Mouse (Mus musculus): ENCODE data around the gene Ank.
A peak's percentile ranks its signal among the peaks of the same experiment; 100 is the strongest.

The Ank gene

DNA sequence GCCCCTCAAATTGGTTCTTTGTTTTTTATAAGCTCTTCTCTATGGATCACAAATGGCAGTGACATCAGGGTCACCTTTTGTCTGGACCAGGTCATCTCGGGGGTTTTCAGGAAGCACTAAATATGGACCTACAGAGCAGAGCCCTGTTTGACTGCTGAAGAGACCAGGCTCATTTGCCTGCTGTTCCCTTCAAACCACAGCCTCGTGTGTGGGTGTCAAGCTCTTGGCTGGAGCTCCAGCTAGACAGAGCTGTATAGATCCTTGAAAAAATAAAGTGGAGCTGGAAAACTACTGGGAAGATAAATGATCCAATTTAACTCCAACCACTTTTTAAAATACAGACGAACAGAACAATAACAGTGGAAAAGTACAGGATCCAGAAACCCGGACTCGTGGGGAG is 70.3 kb downstream of the Ank start:
- DNase-seq (ENCODE audit: low read depth, low spot score) = no peak

DNA sequence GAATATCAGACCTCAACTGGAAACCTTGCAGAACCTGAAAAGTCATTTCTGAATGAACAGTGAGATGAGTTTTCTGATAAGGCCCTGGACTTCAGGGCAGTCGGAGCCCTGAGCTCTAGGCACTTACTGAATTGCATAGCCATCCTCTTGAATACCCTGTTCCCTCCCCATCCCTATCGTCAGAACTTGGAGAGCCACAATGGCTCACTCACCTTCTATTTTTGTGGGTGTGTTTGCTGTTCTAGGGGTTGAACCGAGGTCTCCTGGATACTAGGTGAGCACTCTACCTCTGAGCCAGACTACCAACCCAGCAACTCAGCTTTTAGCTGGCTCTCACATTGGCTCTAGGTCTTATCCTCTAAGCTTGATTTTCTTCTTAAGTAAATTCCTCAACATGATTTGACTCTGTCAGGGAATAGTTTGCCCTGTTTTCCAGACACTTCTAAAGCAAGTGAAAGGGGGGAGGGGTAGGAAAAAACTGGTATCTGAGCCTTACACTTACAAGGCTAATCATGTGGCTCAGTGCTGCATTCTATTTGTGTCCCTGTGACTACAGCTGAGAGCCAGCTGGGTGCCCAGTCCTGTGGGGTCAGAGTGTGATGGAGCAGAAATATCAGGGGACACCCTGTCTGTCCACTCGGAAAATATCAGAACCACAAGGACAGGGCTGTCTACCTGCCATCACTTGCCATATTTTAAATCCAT is 71.2 kb downstream of the Ank start:
- peak; percentile 89 for DNase-seq (ENCODE audit: low read depth, low spot score)

DNA sequence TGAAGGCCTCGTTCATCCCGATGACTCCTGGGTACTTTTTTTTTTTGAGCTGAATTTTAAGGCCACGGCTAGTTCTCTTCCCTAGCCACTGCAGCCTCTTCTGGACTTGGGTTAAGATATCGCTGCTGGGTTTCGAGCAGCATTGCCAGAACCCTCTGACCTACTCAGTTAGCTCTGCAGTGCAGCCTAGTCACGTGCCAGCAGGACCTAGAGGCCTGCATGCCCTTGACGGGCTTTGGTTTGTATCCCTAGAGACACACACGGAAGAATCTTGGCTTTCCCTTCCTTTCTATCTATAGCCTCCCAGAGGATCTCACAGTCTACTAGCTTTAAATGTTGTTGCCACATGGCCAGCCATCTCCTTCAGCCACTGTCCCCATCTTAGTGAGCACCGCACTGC is 73.3 kb downstream of the Ank start:
- peak; percentile 94 for DNase-seq (ENCODE audit: low read depth, low spot score)

DNA sequence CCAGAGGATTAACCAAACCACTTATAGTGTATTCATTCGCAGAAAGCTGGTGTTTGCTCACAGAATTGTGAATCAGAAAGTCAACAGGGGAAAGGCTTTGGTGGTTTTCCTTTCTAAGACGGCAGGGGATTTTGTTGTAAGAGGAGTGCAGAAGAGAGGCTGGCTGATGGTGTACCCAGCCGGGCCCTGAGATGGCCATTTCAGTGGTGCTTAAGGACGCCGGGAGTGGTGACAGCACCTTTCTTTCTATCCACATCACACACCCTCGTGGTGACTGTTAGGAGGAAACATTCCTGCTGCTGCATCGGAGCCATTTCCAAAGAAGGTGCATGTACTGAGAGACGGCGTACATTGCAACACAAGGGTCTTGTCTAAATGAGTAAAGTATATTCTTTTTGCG is 78.7 kb downstream of the Ank start:
- DNase-seq (ENCODE audit: low read depth, low spot score) = no peak

DNA sequence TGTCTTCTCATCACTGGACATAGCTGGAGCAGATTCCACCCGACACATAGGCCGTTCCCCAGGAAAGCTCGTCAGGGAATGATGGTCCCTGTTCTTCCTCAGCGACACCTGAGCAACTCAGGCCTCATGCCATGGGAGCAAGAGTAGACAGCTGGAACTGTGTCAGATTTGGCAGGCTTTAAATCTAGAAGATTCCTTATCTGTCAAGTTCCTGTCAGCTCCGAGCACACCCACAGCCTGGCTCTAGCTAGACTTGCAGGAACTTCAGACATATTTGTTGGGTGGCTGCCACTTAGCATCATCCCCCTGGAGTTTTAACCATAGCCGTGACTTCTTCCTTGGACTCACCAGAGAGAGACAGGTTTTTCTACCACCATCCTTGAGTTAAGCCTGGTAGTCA is 81.6 kb downstream of the Ank start:
- peak; percentile 69 for DNase-seq (ENCODE audit: low read depth, low spot score)

DNA sequence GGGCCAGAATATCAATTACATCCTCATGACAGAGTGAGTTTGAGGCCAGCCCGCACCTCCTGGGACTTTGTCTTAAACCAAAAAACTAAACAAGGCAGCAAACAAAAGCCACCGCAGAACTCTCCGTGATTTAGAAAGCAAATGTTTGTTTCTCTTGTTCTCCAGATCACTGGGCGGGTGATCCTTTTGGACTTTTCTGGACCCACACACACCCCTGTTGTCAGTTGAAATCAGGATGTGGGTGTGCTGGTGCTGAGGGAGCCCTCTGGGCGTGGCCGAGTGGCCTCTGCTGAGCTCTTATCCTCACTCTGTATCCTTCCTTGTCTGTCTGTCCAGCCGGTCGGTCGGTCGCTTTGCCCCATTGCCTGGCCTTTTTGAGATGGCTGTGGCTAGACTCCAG is 82.6 kb downstream of the Ank start:
- DNase-seq (ENCODE audit: low read depth, low spot score) = no peak

DNA sequence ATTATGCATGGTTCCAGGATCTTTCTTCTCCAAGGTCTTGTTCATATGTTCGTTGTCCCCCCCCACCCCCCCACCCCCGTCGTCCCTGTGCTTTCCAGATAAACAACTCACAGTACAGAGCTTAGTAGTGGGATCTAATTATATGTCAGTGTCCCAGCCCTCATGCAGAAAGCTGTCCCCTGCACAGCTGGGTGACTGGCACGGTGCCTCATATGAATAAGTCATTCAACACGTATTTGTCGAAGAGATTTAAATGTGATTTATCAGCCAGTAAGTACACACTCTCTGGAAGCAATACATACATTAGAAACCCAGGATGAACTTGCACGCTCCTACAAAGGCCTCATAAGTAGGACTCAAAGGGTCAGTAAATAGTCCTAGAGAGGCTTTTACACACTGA is 83.4 kb downstream of the Ank start:
- no peak for DNase-seq (ENCODE audit: low read depth, low spot score)

DNA sequence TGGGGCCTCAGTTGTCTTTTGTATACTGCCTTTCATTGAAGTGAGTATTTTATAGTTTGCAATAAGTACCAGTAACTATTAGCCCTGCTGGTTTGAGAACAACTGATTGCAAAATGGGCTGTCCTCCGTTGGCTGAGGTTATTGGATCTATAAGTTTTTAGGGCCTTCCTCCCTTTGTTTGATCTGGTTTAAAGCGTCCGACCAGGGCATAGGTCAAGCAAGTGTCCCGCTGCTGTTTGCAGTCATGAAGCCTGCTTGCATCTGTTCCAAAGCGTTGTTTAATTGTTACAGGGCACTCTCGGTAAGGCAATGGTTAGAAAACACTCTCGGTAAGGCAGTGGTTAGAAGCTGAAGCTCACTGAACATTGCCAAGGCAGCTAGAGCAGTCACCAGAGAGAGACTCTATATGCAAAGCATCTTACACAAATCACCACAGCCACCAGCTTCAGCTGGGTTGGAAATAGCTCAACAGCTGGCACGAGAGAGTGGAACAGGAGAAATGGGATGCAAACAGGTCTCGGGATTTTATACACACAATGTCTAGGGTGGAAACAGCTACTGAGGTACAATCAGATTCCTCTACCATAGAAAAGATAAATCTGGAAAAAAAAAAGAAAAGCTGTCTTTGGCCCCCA is 84.0 kb downstream of the Ank start:
- DNase-seq (ENCODE audit: low read depth, low spot score) = no peak

DNA sequence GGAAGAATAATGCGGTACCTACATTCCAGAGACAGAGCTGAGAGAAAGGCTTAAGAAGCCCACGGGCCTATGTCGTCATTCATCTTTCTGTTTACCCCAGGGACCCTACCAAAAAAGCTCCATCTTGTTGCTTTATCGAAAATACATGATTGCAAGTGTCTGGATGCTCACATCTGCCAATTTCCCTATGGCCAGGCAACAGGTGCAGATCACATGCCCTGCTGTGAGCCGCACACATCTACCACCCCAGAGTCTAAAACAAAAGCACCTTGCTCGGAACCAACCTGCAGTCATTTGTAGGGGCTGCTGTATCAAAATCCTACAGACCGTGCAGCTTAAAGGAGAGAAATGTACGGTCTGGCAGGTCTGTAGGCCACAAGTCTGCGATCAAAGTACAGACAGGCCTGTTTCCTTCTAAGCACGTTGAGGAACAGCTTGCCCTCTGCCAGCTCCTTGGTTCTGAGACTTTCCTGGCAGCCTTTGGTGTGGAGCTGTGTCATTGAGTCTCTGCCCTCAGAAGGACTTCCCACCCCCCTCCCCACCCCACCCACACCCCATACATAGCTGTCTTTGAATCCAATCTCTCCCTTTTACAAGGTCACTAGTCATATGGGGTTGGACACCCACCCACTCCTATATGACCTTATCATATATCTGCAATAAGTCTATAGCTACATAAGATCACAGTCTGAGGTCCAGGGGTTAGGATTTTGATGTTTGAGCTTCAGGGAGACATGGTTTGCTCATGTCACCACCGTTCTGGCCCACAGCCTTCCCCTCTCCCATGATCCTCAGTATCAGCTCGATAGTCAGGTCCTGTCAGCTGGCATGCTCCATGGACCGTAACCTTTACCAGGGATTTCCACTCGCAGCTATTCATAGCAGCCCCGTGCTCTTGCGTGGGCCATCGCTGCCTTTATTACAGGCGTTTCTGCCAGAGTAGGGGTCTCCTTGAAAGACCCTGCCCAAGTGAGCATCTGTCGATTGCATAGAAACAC is 84.9 kb downstream of the Ank start:
- DNase-seq (ENCODE audit: low read depth, low spot score) = peak; percentile 59

DNA sequence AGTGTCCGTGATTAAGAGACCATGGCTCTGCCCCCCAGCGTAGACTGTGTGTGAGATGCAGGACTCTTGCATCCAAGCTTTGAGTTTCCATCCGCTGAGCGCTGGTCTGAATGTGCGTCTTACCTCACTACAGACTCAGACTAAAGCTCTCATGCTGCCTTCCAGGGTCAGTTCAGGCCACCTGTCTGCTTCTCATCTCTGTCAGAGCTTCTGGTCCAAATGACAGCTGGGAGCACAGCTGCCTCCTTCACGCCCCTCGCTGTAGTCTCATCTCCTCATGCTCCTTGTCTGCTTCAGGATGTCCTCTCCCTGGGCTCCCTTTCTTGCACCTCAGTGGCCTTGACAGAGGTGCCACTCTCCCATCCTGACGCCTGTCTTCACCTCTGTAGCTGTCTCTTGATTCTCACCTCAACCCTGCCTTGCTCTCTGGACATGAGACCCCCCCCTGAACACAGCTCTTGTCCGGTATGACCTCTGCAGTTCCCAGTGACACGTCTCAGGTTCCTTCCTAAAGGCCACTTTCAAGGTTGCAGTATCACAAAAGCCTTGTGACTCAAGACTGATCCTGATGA is 85.7 kb downstream of the Ank start:
- DNase-seq (ENCODE audit: low read depth, low spot score) = peak; percentile 82

DNA sequence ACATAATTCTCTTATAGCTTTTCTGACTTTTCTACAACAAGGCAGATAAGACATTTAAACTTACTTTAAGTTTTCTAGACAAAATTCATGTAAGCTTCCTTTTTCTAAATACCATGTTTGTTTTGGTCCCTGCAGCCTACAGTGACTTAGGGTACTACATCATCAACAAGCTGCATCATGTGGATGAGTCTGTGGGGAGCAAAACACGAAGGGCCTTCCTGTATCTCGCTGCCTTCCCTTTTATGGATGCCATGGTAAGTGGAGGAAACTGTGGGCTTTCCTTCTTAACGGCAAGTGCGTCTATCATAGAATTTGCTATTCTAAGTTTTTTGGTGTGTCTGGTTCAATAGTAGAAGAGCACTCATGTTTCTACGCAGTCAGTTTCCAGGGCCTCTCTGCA is 87.1 kb downstream of the Ank start:
- DNase-seq (ENCODE audit: low read depth, low spot score) = no peak

DNA sequence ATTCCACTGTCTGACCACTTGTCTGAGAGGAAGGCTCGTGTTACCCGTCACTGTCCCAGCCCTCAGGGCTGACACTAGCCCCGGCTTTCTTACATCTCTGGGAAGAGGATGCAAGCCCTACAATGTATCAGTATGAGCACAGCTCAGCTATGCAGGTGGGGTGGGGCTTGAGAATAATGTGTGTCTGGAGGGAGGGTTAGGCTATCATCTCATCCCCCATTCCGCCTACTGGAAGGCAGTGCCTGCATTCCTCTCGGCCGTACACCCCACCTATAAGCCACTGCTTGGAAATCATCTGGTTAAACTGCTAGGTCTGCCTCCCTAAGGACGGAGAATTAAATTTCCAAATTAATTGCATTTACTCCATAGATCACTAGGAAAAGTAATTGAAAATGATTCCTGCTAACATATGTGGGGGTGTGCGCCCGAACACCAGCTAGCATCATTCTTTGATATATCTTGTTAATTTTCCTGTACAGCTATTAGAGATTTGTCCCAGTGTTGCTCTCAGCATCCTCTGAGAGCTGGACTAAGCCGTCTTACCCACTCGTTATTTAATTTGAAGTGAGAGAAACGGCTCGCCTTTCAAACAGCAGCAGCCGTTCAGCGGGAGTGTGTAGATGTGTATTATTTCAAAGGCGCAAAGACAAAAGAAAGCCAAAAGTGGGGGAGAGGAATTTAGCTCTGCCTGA is 92.1 kb downstream of the Ank start:
- DNase-seq (ENCODE audit: low read depth, low spot score) = no peak

DNA sequence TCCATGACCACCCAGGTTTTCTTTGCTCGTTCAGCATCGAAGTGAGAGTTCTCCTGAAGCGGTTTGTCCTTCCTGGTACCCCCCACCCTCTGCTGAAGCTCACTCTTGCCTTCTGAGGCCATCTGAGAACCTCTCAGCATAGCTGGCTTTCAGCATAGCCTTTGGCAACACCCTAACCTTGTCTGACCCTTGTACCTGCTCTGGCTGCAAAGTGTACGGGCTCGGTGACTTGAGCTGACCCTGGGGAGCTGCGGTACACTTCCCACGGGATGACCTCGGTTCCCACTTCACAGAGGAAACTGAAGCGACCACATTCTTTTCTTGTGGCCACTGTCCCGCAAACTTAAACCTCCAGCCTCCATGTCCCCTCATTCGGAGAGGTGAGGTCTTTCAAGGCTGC is 93.8 kb downstream of the Ank start:
- DNase-seq (ENCODE audit: low read depth, low spot score) = no peak

DNA sequence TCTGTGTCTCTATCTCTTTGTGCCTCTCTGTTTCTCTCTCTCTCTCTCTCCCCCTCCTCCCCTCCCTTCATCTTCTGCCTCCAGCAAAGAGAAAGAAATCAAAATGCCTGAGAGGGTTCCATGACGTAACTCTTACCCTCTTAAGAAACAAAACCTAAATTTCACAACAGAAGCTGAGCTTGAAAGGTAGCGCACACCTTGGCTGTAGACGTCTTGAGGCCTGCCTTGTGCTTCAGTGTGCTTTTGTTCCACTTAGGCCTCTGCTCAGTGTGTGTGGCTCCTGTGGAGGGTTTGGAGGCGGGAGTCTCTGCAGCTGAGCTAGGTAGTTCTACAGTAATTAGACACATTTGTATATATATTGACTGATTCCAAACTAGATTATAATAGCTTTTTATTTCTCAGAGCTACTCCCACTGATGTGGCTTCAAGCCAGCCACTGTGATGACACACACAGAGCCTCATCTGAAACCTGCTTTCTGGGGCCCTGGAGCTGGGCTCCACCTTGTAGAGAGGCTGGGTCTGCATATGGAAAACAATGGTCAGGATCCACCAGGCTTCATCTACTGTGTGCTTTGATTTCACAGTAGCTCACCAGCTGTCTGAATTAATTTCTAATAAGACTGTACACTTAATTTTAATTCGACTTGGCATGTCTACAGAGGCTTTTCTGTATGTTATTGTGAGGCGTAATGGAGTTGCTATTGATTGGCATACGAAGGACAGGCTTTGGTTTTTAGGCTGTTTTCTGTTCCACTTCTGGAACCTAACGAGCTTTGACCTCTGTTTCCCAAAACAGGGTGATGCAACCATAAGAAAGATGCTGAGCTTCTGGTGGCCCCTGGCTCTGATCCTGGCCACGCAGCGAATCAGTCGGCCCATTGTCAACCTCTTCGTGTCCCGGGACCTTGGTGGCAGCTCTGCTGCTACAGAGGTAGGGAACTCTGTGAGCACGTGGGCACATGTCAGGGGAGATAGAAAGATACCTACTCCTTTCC is 97.9 kb downstream of the Ank start:
- DNase-seq (ENCODE audit: low read depth, low spot score) = no peak

DNA sequence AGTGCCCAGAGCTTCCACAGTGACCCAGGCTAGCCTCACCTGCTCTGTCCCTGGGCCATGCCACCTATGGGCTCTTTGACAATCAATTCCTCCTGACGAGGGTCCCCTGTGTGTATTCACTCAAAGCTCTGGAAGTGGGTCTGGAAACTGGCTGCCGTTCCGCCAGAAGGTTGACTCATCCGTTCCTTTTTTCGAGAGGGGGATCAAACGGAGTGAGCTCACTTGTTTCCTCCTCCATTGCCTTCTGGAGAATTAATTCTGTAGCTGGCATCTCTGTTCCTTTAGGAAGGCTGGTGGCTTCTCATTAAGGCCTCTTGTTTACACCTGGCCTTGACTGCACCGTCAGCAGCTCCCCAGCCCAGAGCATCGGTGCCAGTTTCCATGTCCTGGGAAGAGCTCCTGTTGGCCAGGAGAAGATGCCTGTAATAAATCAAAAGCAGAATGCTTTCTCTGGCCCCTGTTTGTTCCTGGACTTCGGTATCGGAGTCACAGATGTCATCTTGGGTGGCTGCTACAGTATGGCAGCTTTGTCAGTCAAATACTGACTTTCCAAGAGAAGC is 99.2 kb downstream of the Ank start:
- DNase-seq (ENCODE audit: low read depth, low spot score) = peak; percentile 69

DNA sequence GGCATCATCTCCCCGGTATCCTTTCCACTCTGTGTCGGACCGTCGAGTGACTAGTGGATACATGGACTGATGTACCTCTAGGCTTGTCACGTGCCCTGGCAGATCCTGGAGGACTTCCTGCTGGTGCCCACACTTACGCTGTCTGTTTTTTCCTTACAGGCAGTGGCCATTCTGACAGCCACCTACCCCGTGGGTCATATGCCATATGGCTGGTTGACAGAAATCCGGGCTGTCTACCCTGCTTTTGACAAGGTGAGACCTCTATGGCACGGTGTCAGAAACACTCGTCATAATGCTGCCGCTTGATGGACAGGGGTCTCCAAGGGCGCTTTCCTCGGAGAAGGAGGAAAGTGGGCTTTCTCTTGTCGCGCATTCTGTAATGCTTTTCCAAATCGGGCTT is 100.9 kb downstream of the Ank start:
- DNase-seq (ENCODE audit: low read depth, low spot score) = no peak

DNA sequence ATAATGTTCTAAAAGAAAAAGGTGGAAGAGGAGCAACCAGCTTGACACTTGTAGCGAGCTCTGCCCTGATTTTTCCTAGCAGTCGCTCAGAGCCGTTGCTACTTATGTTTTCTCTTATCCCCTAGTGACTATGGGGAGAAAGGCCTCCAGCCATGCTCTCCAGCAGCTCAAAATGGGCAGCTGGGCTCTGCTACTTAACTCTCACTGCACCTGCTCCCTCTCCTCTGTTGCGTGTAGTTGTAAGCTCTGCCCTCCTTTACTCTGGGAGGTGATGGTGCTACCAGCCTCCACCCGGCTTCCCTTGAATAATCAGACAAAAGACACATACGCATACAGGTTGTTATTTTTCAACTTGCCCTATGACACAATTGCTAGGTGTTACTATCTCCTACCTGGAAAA is 101.9 kb downstream of the Ank start:
- no peak for DNase-seq (ENCODE audit: low read depth, low spot score)

DNA sequence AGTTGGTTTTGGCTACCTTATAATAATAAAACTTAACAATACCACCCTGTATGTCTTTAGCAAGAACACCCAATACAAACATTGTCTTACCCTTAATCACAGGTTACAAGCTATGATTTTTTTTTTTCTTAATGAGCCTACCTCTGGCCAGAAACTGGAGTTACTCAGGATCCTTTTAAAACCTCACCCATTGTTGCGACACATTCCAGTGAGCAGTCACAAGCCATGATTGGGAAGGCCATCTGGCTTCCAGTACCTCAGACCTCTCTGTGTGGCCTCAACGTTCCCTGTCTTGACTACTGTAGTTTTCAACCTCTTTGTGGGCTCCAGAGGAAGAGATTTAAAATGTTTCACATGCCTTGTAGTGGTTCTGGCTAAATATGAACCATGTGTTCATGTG is 103.4 kb downstream of the Ank start:
- no peak for DNase-seq (ENCODE audit: low read depth, low spot score)

DNA sequence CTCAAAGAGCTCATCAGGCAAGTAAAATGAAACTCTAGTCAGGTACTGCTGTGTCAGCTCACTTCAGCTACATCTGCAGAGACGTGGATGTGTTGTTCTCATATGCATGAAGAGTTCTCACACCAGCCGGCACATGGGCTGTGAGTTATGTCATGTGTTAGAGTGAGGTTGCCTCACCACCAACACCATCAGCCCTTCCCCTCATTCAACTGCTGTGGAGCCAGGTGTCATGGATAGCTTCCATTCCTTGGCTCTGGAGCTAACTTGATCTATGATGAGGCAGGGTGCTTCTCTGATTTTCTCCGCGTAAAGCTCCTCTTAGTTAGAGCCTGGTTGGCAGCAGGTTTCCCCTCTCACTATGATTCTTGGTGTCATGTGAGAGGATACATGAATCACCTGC is 103.9 kb downstream of the Ank start:
- no peak for DNase-seq (ENCODE audit: low read depth, low spot score)

DNA sequence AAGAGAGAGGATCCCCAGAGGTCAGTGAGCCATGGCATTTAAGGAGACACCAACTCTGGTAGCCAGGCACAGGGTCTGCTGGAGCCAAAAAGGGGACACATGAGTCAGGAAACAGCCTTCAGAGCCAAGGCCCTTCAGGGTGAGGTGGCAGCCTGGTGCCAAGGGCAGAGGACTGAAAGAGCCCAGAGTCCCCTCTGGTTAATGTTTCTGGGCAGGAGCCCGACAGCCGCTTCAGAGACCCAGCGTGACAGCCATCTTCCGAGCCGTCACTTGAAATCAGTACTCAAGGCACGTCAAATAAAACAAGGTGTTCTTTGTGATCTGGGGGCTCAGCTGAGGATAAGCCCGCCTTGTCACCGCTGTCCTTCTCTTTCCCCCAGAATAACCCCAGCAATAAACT is 104.7 kb downstream of the Ank start:
- DNase-seq (ENCODE audit: low read depth, low spot score) = peak; percentile 90
